Mouse (Mus musculus) forebrain, embryonic 11.5 days (tissue): Measurements from ENCODE around the gene Nedd4. TPM values are rescaled to one million over a fixed set of nuclear protein-coding genes. Genes with fewer than 3 reads are reported as not detected.
"Not testable (repeated sequence)": the region's sequence is repeated elsewhere in the genome, so short reads cannot be mapped to it uniquely, and the experiment has no call there.

ENCODE experiments used
- ATAC-seq: fragments of 200-750 bp; cut with Nextera tagmentation; replicated peaks from 2 replicates; pipeline ENCODE4 v1.8.0; 2017; ENCODE audit warnings: moderate TSS enrichment; ENCODE audit not compliant: low FRiP score
- DNase-seq: peaks from one replicate; pipeline ENCODE4 v3.0.0-alpha.2; 2017; ENCODE audit warnings: low spot score
- H3K27ac ChIP-seq: fragments of 300-500 bp; sonication (generic); 2 replicates; pipeline ENCODE4 v1.5.1; 2014; ENCODE audit warnings: low read depth, low read length
- H3K27me3 ChIP-seq: fragments of 300-500 bp; sonication (generic); 2 replicates; pipeline ENCODE4 v1.6.1; 2014; ENCODE audit warnings: mild to moderate bottlenecking, low read length, mixed read lengths; ENCODE audit not compliant: control insufficient read depth, insufficient read depth
- H3K36me3 ChIP-seq: fragments of 300-500 bp; sonication (generic); 2 replicates; pipeline ENCODE4 v1.6.1; 2014; ENCODE audit warnings: mild to moderate bottlenecking, low read length, moderate library complexity, mixed read lengths; ENCODE audit not compliant: control insufficient read depth, insufficient read depth
- H3K4me1 ChIP-seq: fragments of 300-500 bp; sonication (generic); replicated peaks from 2 replicates; pipeline ENCODE4 v1.6.1; 2014; ENCODE audit warnings: low read length, mixed read lengths; ENCODE audit not compliant: control insufficient read depth, insufficient read depth
- H3K4me2 ChIP-seq: fragments of 300-500 bp; sonication (generic); 2 replicates; pipeline ENCODE4 v1.6.1; 2014; ENCODE audit warnings: low read depth, mild to moderate bottlenecking, low read length, moderate library complexity, mixed read lengths; ENCODE audit not compliant: severe bottlenecking
- H3K4me3 ChIP-seq: fragments of 300-500 bp; sonication (generic); 2 replicates; pipeline ENCODE4 v1.5.1; 2014; ENCODE audit warnings: low read depth, low read length
- H3K9ac ChIP-seq: fragments of 300-500 bp; sonication (generic); 2 replicates; pipeline ENCODE4 v1.6.1; 2014; ENCODE audit warnings: low read length
- H3K9me3 ChIP-seq: fragments of 300-500 bp; sonication (generic); 2 replicates; pipeline ENCODE4 v1.6.1; 2016; ENCODE audit warnings: low read length, mixed read lengths; ENCODE audit not compliant: control insufficient read depth
- WGBS: fragments of 180-500 bp; shearing (Covaris S2); extraction: QIAGEN DNeasy Blood & Tissue Kit; methylation state at CpG from one replicate; pipeline ENCODE4 v1.1.7; 2014; 5-methylcytosine and 5-hydroxymethylcytosine counted together
- polyA plus RNA-seq: library from polyadenylated mRNA; unstranded; fragments of >200 nt; fragmentation: Nextera tagmentation; extraction: Ambion mirVana; gene quantifications from 2 replicates; pipeline ENCODE4 v1.2.1, GENCODE M21; 2014

Gene Nedd4
- polyA plus RNA-seq, 1 experiment from 2014 or later = 793 TPM

DNA sequence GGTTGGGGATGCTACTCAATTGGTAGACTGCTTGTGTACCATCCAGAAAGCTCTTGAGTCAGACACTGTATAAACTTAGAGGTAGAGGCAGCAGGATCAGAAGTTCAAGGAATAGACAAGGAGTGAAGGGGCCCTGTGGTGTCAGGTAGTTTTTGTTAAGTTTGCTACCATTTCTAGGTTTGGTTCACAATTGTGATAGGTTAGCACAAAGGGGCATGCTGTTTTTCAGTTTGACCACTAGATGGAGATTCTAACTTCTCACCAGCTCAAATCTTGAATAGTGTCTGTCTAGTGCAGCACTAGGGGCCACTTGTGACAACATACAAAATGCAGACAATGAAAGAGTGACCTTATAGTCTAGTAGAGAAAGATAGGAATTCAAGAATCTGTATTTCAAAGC, 27.0 kb upstream of the Nedd4 start:
- no peak overlapping the region for H3K9ac ChIP-seq
- H3K27me3 ChIP-seq = no peaks in the 10 kb centered on the region
- peaks cover 2% of the 10 kb centered on the region; the same call in 1 of the 2 replicates for H3K4me1 ChIP-seq
- no peaks in the 10 kb centered on the region for H3K36me3 ChIP-seq
- no peak for ATAC-seq
- H3K27ac ChIP-seq = no peak overlapping the region
- H3K4me2 ChIP-seq = no peak overlapping the region
- no peak for DNase-seq
- no peak overlapping the region for H3K4me3 ChIP-seq
- no peaks in the 10 kb centered on the region for H3K9me3 ChIP-seq

DNA sequence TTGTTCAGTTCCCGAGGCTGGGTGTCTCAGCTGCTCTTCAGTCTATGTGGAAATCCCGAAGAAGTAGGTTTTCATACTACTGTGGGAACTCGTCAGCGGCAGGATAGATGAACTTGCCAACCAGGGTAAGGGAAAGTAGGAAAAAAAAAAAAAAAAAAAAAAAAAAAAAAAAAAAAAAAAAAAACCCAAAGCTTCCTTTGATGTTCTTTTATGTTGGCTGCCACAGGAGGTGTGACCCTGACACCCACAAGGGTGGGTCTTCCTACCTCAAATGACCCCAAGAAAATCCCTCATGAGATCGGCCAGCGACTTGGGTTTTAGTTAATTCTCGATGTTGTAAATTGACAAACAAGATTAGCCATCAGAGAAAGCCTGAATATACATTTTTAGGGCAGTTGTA, 25.6 kb upstream of the Nedd4 start:
- H3K27ac ChIP-seq = no peak overlapping the region
- ATAC-seq (no peak), DNase-seq (no peak)
- peaks cover 13% of the 10 kb centered on the region for H3K4me1 ChIP-seq
- WGBS = 85% methylated on average over 7 of the region's 7 CpGs
- no peak overlapping the region for H3K4me3 ChIP-seq
- H3K4me2 ChIP-seq = no peak overlapping the region
- H3K27me3 ChIP-seq = no peaks in the 10 kb centered on the region
- H3K9me3 ChIP-seq = no peaks in the 10 kb centered on the region
- no peaks in the 10 kb centered on the region for H3K36me3 ChIP-seq
- no peak overlapping the region for H3K9ac ChIP-seq

DNA sequence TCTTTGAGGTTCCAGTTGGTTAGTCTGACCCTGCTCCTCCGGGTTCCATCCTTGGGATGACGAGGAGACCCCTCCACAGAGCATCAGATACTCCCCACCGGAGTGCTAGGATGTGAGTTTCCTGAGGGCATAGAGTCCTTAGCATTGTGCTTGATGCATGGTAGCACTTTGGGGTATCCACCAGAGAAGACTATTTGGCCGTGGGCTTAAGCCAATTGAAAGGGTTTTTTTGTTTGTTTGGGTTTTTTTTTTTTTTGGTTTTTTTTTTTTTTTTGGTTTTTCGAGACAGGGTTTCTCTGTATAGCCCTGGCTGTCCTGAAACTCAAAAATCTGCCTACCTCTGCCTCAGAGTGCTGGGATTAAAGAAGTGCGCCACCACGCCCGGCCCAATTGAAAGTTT, 24.9 kb upstream of the Nedd4 start:
- Histone ChIP-seq H3K27me3 (no peaks in the 10 kb centered on the region), H3K4me3 (no peak overlapping the region), H3K9me3 (no peaks in the 10 kb centered on the region), H3K9ac (no peak overlapping the region), H3K27ac (no peak overlapping the region), H3K4me2 (no peak overlapping the region), H3K4me1 (peaks cover 13% of the 10 kb centered on the region), H3K36me3 (no peaks in the 10 kb centered on the region)
- DNase-seq = no peak
- WGBS = 88% methylated on average over 8 of the region's 8 CpGs
- ATAC-seq = no peak

DNA sequence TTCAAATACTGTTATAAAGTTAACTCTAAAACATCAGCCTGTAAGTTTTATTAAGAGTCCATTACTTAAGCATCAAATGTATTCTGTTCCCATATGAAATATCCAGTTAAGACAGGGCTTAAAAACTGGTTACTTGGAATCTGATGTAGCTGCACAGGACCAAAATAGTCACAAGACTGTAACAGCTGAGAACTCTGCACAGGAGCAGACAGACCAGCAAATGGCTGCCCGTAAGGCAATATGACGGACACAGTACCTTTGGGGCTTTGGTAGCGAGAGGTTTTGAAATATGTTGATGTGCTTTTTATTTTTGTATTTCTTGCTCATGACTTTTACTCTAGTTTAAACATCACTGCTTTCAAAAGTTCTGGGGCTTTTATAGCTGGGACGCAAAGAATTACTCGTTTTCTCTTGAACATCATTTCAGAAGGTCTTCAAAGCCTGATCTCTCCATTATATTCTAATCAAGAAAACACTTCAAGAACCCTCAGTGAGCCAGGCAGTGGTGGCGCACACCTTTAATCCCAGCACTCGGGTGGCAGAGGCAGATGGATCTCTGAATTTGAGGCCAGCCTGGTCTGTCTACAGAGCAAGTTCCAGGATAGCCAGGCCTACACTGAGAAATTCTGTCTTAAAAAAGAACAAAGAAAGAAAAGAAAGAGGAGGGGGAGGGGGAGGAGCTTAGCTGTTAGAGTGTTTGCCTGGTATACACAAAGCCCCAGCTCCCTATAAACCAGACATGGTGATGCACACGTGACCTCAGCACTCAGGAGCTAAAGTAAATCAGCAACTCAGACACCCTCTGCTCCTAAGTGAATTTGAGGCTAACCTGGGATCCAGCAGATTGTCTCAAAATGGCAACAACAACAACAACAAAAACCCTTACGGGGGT, 22.9 kb upstream of the Nedd4 start:
- Histone ChIP-seq H3K4me3 (peak overlapping the region; percentile 32), H3K4me1 (peaks cover 13% of the 10 kb centered on the region), H3K36me3 (no peaks in the 10 kb centered on the region), H3K9me3 (no peaks in the 10 kb centered on the region), H3K4me2 (peak overlapping the region; percentile 40), H3K9ac (peak overlapping the region; percentile 74), H3K27me3 (no peaks in the 10 kb centered on the region), H3K27ac (peak overlapping the region; percentile 100)
- ATAC-seq = peak; percentile 85
- peak; percentile 58 for DNase-seq
- 33% methylated on average over 9 of the region's 9 CpGs for WGBS

DNA sequence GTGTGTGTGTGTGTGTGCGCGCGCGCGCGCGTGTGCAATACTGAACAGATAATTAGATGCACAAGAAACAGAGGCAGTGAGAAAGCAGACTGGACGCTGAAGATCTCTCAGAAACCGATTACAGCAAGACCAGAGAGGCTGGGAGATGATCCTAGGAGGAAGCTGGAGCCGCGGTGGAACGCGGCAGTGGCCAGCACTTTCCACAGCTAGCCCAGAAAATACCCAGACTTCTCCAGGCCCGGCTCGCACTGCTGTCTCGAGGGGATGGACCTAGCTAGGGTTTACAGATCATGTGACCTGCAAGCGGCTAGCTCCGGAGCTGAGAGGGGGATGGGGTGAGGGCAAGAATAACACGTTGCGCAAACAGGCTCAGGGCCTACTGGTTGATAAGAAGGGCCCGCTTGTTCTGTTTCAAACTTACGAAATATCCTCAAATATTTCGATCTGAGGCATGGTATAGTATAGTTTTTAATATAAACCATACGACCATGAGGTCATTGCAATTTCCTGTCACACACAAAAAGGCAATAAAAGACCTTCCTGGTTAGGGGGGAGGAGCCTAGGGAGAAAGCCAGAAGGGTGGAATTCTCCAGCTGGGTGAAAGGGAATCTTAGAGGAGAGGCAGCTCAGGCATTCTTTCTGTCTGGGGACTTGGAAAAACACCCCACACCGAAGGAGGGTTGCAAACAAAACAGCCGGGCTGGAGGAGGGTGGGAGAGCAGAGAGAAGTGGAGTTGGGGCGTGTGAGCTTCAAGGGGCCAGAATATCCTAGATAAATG, 22.1 kb upstream of the Nedd4 start:
- WGBS = under 1% methylated on average over 27 of the region's 27 CpGs
- Histone ChIP-seq H3K4me2 (peak overlapping the region; percentile 40), H3K4me1 (peaks cover 13% of the 10 kb centered on the region), H3K9me3 (no peaks in the 10 kb centered on the region), H3K4me3 (peak overlapping the region; percentile 32), H3K27me3 (no peaks in the 10 kb centered on the region), H3K27ac (peak overlapping the region; percentile 100), H3K9ac (peak overlapping the region; percentile 74), H3K36me3 (no peaks in the 10 kb centered on the region)
- DNase-seq (peak; percentile 92), ATAC-seq (peak; percentile 96)

DNA sequence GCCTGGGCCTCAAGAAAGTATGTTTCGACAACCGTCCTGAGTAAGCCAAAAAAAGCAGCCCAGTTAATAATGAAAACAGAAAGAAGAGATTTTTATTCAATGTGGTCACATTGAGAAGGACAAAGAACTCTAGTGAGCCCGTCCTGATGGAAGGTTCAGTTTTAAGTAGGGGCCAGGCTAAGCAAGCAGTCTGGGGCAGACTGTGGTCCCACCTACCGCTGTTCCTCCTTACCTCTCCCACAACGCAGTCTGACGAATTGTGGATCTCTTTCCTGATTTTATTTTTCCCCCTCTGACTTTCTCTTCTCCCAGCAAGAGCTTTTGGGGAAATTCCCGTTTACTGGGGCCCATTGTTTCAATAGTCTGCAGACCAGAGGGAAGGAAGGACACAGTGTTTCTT, 21.5 kb upstream of the Nedd4 start:
- ATAC-seq = peak; percentile 29; the same call in 1 of the 2 replicates
- DNase-seq = no peak
- H3K4me3 ChIP-seq = no peak overlapping the region

DNA sequence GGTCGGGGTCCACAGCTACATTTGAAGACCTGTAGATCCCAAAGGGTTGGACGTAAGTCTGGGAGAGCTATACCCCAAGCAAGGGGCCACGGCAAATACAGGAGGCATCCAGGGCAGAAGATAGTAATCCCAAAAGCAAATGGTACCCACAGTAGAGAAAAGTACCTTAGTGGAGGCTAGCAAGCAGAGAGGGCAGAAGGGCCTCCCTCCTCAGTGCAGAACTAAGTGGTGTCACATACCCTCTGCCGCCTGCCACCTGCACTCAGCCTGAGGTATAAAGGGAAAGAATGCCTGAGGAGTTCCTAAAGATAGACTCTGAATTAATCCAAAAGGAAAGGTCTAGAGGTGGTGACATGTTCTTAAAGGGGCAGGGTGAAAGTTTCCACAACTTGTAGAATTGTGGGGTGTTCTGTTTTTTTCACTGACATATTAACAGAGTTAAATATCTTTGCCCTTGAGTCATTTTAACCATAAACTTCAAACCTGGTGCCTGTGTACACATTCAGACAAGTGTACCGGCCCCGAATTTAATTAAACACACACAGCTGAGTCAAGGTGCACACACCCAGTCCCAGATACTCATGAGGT, 21.0 kb upstream of the Nedd4 start:
- no peak overlapping the region for H3K4me2 ChIP-seq
- ATAC-seq (no peak), DNase-seq (no peak)
- 59% methylated on average over 6 of the region's 6 CpGs for WGBS
- H3K36me3 ChIP-seq = no peaks in the 10 kb centered on the region
- H3K27ac ChIP-seq = peak overlapping the region; percentile 100
- peaks cover 13% of the 10 kb centered on the region for H3K4me1 ChIP-seq
- H3K4me3 ChIP-seq = no peak overlapping the region
- no peaks in the 10 kb centered on the region for H3K9me3 ChIP-seq
- no peaks in the 10 kb centered on the region for H3K27me3 ChIP-seq
- peak overlapping the region; percentile 74 for H3K9ac ChIP-seq

More for the DNA sequence above, 21.5 kb upstream of the Nedd4 start:
- H3K36me3 ChIP-seq = no peaks in the 10 kb centered on the region
- peak overlapping the region; percentile 100 for H3K27ac ChIP-seq
- 8% methylated on average over 7 of the region's 7 CpGs for WGBS
- peak overlapping the region; percentile 40; the same call in 1 of the 2 replicates for H3K4me2 ChIP-seq
- no peaks in the 10 kb centered on the region for H3K9me3 ChIP-seq
- H3K27me3 ChIP-seq = no peaks in the 10 kb centered on the region
- H3K9ac ChIP-seq = peak overlapping the region; percentile 74
- peaks cover 13% of the 10 kb centered on the region for H3K4me1 ChIP-seq

DNA sequence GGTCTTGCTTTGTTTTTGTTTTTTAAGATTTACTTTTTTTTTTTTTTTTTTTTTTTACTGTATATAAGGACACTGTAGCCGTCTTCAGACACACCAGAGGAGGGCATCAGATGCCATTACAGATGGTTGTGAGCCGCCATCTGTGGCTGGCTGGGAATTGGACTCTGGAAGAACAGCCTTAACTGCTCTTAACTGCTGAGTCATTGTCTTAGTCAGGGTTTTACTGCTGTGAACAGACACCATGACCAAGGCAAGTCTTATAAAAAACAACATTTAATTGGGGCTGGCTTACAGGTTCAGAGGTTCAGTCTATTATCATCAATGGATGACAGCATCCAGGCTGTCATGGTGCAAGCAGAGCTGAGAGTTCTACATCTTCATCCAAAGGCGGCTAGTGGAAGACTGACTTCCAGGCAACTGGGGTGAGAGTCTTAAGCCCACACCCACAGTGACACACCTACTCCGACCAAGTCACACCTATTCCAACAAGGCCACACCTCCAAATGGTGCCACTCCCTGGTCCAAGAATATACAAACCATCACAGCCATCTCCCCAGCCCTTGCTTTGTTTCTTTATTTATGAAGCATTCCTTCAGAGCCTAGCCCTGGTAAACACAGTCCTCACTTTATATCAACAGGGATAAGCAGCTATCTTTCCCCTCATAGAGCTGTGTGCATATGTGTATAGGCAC, 19.2 kb upstream of the Nedd4 start:
- peaks cover 13% of the 10 kb centered on the region for H3K4me1 ChIP-seq
- not testable (repeated sequence) for DNase-seq, H3K4me2 ChIP-seq, H3K9ac ChIP-seq, H3K4me3 ChIP-seq, H3K36me3 ChIP-seq, H3K27ac ChIP-seq, H3K9me3 ChIP-seq, H3K27me3 ChIP-seq, ATAC-seq
- 94% methylated on average over 4 of the region's 4 CpGs for WGBS
